Comparison of ENCODE assay signal across 9 mouse cellular contexts in the genomic region with DNA sequence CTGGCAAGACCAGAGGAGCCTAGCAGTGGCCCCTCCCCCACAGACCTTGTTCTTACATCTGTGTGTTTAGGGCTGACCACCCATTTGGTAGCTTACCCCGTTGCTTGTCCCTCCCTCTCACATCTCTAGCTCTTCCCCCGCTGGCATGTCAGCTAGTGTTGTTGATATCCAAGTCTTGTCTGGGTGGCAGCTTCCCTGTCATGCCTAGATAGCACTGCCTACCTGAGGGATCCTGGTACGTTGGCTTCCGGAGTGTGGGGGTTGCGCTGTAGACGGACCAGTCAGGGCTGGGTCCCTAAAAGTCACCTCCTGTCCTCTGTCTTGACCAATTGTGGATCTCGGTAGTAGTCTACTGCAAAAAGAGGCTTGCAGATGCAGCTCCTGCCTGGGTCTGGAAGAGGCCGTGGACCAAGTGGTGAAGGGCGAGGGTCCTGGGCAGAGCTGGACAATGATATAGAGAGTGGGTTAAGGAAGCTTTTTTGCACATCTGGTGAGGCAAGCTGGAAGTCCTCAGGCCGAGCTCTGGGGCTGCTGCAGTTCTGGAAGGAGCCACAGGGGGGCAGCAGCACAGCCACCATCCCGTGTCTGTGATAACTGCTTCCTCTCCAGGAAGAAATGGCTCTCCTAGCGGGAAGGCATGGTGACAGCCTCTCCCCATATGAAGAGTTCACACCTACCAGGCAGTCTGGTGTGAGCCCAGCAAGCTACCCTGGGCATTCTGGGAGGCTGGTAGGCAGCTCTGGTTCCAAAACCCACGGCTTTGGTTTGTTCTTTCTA. TPM values are rescaled to one million over a fixed set of nuclear protein-coding genes. Genes with fewer than 3 reads are reported as not detected.
A peak's percentile ranks its signal among the peaks of the same experiment; 100 is the strongest.
DNase-seq lines count a peak whose midpoint lies in the region; ATAC-seq and TF ChIP-seq lines count a peak whose summit lies in the region.
"Had no signal": no experiment of that assay in that cellular context is flagged by ENCODE, and none has a peak within 500 bp of the region (broad histone marks: within the 10 kb centered on the region; RNA-seq: fewer than 3 reads in every experiment).

No protein-coding gene starts in this region.

- H3K27ac ChIP-seq in midbrain, embryonic 11.5 days (ENCODE audit: low read depth, low read length), result no peak overlapping the region
- H3K27ac ChIP-seq in midbrain, embryonic 15.5 days, result no peak overlapping the region
- H3K27ac ChIP-seq in hindbrain, embryonic 15.5 days (replicated peaks), result no peak overlapping the region
- H3K27ac ChIP-seq in limb, embryonic 14.5 days (replicated peaks; ENCODE audit: low read depth, low read length), result no peak overlapping the region
- H3K27ac ChIP-seq in neural tube, embryonic 12.5 days, result 0 out of 2 replicates have a peak overlapping the region, but pooled peaks have one; percentile 20
- no peak overlapping the region for H3K27ac ChIP-seq in stomach, postnatal 0 days (replicated peaks)
- H3K27ac ChIP-seq: embryonic facial prominence, embryonic 13.5 days had no signal

- no peak overlapping the region for H3K4me2 ChIP-seq in midbrain, embryonic 11.5 days
- H3K4me2 ChIP-seq in midbrain, embryonic 15.5 days, result no peak overlapping the region
- no peak overlapping the region for H3K4me2 ChIP-seq in hindbrain, embryonic 15.5 days
- no peak overlapping the region for H3K4me2 ChIP-seq in limb, embryonic 14.5 days (replicated peaks; ENCODE audit: low read depth, low read length, severe bottlenecking)
- no peak overlapping the region for H3K4me2 ChIP-seq in neural tube, embryonic 12.5 days (replicated peaks)
- no peak overlapping the region for H3K4me2 ChIP-seq in stomach, postnatal 0 days (replicated peaks; ENCODE audit: low read depth)
- H3K4me2 ChIP-seq: embryonic facial prominence, embryonic 13.5 days had no signal

- H3K4me3 ChIP-seq in midbrain, embryonic 11.5 days (ENCODE audit: low read depth, low read length), result no peak overlapping the region
- no peak overlapping the region for H3K4me3 ChIP-seq in midbrain, embryonic 15.5 days
- H3K4me3 ChIP-seq in hindbrain, embryonic 15.5 days, result no peak overlapping the region
- no peak overlapping the region for H3K4me3 ChIP-seq in limb, embryonic 14.5 days (replicated peaks; ENCODE audit: low read length)
- no peak overlapping the region for H3K4me3 ChIP-seq in neural tube, embryonic 12.5 days
- H3K4me3 ChIP-seq in stomach, postnatal 0 days (ENCODE audit: low read depth, low read length), result no peak overlapping the region
- H3K4me3 ChIP-seq: embryonic facial prominence, embryonic 13.5 days had no signal

- WGBS in midbrain, embryonic 11.5 days, result 55% methylated on average over 13 of the region's 13 CpGs
- WGBS in midbrain, embryonic 15.5 days, result 62% methylated on average over 13 of the region's 13 CpGs
- 59% methylated on average over 13 of the region's 13 CpGs for WGBS in hindbrain, embryonic 15.5 days
- 55% methylated on average over 13 of the region's 13 CpGs for WGBS in limb, embryonic 14.5 days
- WGBS in neural tube, embryonic 12.5 days, result 60% methylated on average over 13 of the region's 13 CpGs
- 55% methylated on average over 13 of the region's 13 CpGs for WGBS in stomach, postnatal 0 days

- peak; percentile 9; the same call in 1 of the 2 replicates for ATAC-seq in midbrain, embryonic 11.5 days (ENCODE audit: low FRiP score)
- ATAC-seq in midbrain, embryonic 15.5 days (replicated peaks), result no peak
- ATAC-seq in hindbrain, embryonic 15.5 days (ENCODE audit: low FRiP score, low read depth), result 0 out of 2 replicates have a peak, but pooled peaks have one; percentile 6
- ATAC-seq in limb, embryonic 14.5 days (ENCODE audit: low FRiP score, low read depth), result peak; percentile 54; the same call in 1 of the 2 replicates
- ATAC-seq in neural tube, embryonic 12.5 days (ENCODE audit: low FRiP score, low read depth), result no peak
- peak; percentile 13; the same call in 1 of the 2 replicates for ATAC-seq in stomach, postnatal 0 days (ENCODE audit: low FRiP score, low TSS enrichment)

- peaks cover 11% of the 10 kb centered on the region for H3K4me1 ChIP-seq in midbrain, embryonic 11.5 days (ENCODE audit: control insufficient read depth, insufficient read depth, low read length)
- H3K4me1 ChIP-seq in midbrain, embryonic 15.5 days, result peaks cover 20% of the 10 kb centered on the region
- peaks cover 29% of the 10 kb centered on the region for H3K4me1 ChIP-seq in hindbrain, embryonic 15.5 days (replicated peaks)
- peaks cover 13% of the 10 kb centered on the region for H3K4me1 ChIP-seq in limb, embryonic 14.5 days (ENCODE audit: control insufficient read depth, insufficient read depth, low read length)
- peaks cover 19% of the 10 kb centered on the region for H3K4me1 ChIP-seq in neural tube, embryonic 12.5 days
- no peaks in the 10 kb centered on the region for H3K4me1 ChIP-seq in stomach, postnatal 0 days (replicated peaks; ENCODE audit: control insufficient read depth, insufficient read depth)

- peaks cover 50% of the 10 kb centered on the region for H3K36me3 ChIP-seq in midbrain, embryonic 11.5 days (ENCODE audit: control insufficient read depth, insufficient read depth, low read length)
- peaks cover 61% of the 10 kb centered on the region for H3K36me3 ChIP-seq in midbrain, embryonic 15.5 days (replicated peaks)
- peaks cover 64% of the 10 kb centered on the region for H3K36me3 ChIP-seq in hindbrain, embryonic 15.5 days
- peaks cover 87% of the 10 kb centered on the region for H3K36me3 ChIP-seq in limb, embryonic 14.5 days (ENCODE audit: control insufficient read depth, insufficient read depth, low read length)
- peaks cover 94% of the 10 kb centered on the region for H3K36me3 ChIP-seq in neural tube, embryonic 12.5 days
- peaks cover 51% of the 10 kb centered on the region for H3K36me3 ChIP-seq in stomach, postnatal 0 days (ENCODE audit: control insufficient read depth, insufficient read depth, low read length)

- H3K9me3 ChIP-seq in midbrain, embryonic 11.5 days (ENCODE audit: control insufficient read depth, low read length), result no peaks in the 10 kb centered on the region
- no peaks in the 10 kb centered on the region for H3K9me3 ChIP-seq in midbrain, embryonic 15.5 days
- no peaks in the 10 kb centered on the region for H3K9me3 ChIP-seq in hindbrain, embryonic 15.5 days
- H3K9me3 ChIP-seq in limb, embryonic 14.5 days (ENCODE audit: control insufficient read depth, low read length), result no peaks in the 10 kb centered on the region
- no peaks in the 10 kb centered on the region for H3K9me3 ChIP-seq in neural tube, embryonic 12.5 days
- H3K9me3 ChIP-seq in stomach, postnatal 0 days (ENCODE audit: control insufficient read depth, low read length), result no peaks in the 10 kb centered on the region
- H3K9me3 ChIP-seq: embryonic facial prominence, embryonic 13.5 days had no signal

- H3K9ac ChIP-seq in midbrain, embryonic 11.5 days (ENCODE audit: low read length), result no peak overlapping the region
- H3K9ac ChIP-seq in midbrain, embryonic 15.5 days, result no peak overlapping the region
- H3K9ac ChIP-seq in hindbrain, embryonic 15.5 days, result no peak overlapping the region
- H3K9ac ChIP-seq in limb, embryonic 14.5 days (ENCODE audit: low read depth, low read length, severe bottlenecking), result no peak overlapping the region
- no peak overlapping the region for H3K9ac ChIP-seq in neural tube, embryonic 12.5 days
- no peak overlapping the region for H3K9ac ChIP-seq in stomach, postnatal 0 days (ENCODE audit: low read length)
- H3K9ac ChIP-seq: embryonic facial prominence, embryonic 13.5 days had no signal

- H3K27me3 ChIP-seq in midbrain, embryonic 11.5 days (ENCODE audit: control insufficient read depth, insufficient read depth, low read length), result no peaks in the 10 kb centered on the region
- H3K27me3 ChIP-seq in midbrain, embryonic 15.5 days (replicated peaks), result no peaks in the 10 kb centered on the region
- H3K27me3 ChIP-seq in hindbrain, embryonic 15.5 days, result no peaks in the 10 kb centered on the region
- H3K27me3 ChIP-seq in limb, embryonic 14.5 days (ENCODE audit: control insufficient read depth, insufficient read depth, low read length), result no peaks in the 10 kb centered on the region
- no peaks in the 10 kb centered on the region for H3K27me3 ChIP-seq in neural tube, embryonic 12.5 days (replicated peaks)
- H3K27me3 ChIP-seq in stomach, postnatal 0 days (ENCODE audit: control insufficient read depth, insufficient read depth, low read length), result no peaks in the 10 kb centered on the region
- H3K27me3 ChIP-seq: embryonic facial prominence, embryonic 13.5 days had no signal

- DNase-seq in midbrain, embryonic 11.5 days (ENCODE audit: low spot score, missing footprints), result peak; percentile 99
- peak; percentile 75 to 87 for DNase-seq in cerebellum, adult 18-20 months
- DNase-seq in forelimb bud, embryonic 11.5 days (ENCODE audit: low read depth, low spot score), result peak; percentile 70
- DNase-seq in limb, embryonic 14.5 days (ENCODE audit: low spot score), result peak; percentile 81
- DNase-seq in stomach, postnatal 0 days (ENCODE audit: low spot score), result peak; percentile 85

- TF ChIP-seq CTCF in stomach, postnatal 0 days (IDR thresholded peaks at IDR 0.05; ENCODE audit: low read depth), result peak; percentile 94

- TF ChIP-seq EP300 in stomach, postnatal 0 days (optimal IDR thresholded peaks at IDR 0.05), result no peak

- TF ChIP-seq POLR2A in limb, embryonic 14.5 days (IDR thresholded peaks at IDR 0.05; ENCODE audit: borderline replicate concordance, extremely low read depth, insufficient read depth, insufficient read length), result no peak

RNA-seq across cellular contexts. Expression of gene Gins2, which starts 19.0 kb away (rescaled TPM):
- polyA plus RNA-seq in midbrain, embryonic 11.5 days (2014; fragmentation: Nextera tagmentation; extraction: Ambion mirVana), result 113 and 120 TPM in 2 replicates
- polyA plus RNA-seq in midbrain, embryonic 15.5 days (2015; fragmentation: Nextera tagmentation; extraction: Ambion mirVana), result 15.3 and 16.5 TPM in 2 replicates
- polyA plus RNA-seq in hindbrain, embryonic 15.5 days (2015; fragmentation: Nextera tagmentation; extraction: Ambion mirVana), result 19.0 and 24.9 TPM in 2 replicates
- polyA plus RNA-seq in limb, embryonic 14.5 days (2012; rRNA removed), result 72.3 and 97.9 TPM in 2 replicates
- polyA plus RNA-seq in limb, embryonic 14.5 days (2014; fragmentation: Nextera tagmentation; extraction: Ambion mirVana), result 92.4 and 107 TPM in 2 replicates
- polyA plus RNA-seq in neural tube, embryonic 12.5 days (2016; fragmentation: Nextera tagmentation; extraction: Ambion mirVana), result 53.4 and 54.7 TPM in 2 replicates
- polyA plus RNA-seq in stomach, postnatal 0 days (2015; fragmentation: Nextera tagmentation; extraction: Ambion mirVana), result 31.0 and 35.5 TPM in 2 replicates

Comparison
In these comparisons a context has a peak if more than half of its experiments do, and no peak if none do; other contexts are left out.
1. ATAC-seq: peak in midbrain, embryonic 11.5 days (single experiment), hindbrain, embryonic 15.5 days (single experiment), limb, embryonic 14.5 days (single experiment) and stomach, postnatal 0 days (single experiment); none in midbrain, embryonic 15.5 days (single experiment) and neural tube, embryonic 12.5 days (single experiment).
2. Peak in every context shown above with its lines, with median percentiles within 50 percentile points of each other: DNase-seq.